Mouse (Mus musculus) cerebral cortex, adult 2 months (tissue): ENCODE data around the gene Ccer2.

Experiments used
- WGBS: fragments of 180-500 bp; shearing (Covaris S2); methylation state at CpG from one replicate; pipeline ENCODE4 v1.1.7; 2018; 5-methylcytosine and 5-hydroxymethylcytosine counted together

Gene Ccer2

DNA sequence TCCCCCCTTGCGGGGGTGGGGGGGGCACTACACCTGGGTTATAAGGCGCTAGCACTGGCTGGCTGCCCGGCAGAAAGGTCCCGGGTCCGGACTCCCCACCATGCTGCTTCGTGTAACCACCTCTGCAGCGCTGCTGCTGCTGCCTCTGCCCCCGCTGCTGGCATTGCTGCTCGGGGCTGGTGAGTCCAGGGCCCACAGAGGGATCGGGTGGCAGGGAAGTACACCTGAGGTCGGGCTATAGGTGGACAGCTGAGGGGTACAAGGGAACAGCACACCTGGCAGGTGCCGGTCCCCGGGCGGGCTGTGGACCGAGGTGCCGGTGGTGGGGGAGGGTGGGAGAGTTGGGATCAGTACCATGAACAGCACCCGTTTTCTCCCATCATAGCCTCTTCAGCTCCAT is at the start of gene Ccer2:
Gene Ccer2, plus strand, starts transcription at position 96 of the 400 bp plus-strand sequence.
- 3% methylated on average over 17 of the region's 17 CpGs for WGBS

DNA sequence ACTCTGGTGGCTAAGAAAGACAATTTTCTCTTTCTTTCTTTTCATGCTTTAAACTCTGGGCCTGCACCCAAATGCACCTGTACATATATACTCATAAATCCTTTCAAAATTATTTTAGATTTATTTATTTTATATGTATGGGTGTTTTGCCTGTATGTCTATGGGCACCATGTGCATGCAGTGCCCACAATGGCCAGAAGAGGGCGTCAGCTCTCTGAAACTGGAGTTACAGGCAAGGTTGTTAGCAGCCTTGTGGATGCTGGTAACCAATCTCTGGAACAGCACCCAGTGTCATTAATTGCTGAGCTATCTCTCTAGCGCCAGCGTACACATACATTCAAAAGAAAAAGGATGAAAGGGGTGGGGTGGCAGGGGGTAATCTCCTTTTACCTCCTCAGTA is 45.0 kb upstream of the Ccer2 start:
- WGBS: 65% methylated on average over 3 of the region's 3 CpGs

DNA sequence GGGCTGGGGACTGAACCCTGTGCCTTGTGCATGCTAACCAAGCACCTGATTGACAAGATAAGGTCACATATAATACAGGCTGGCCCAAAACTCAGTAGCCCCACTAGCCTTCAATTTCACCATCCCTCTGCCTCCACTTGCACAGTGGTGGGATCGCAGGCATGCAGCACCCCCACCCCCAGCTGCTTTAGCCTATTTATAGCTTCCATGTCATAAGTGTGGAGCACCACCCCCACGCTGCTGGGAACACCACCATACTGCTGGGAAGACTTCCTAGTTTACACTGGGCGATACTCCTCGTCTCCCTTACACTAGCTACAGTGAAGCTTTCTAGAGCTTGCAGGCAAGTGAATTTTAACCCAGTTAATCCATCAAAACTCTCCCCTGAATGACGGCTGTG is 41.3 kb upstream of the Ccer2 start:
- WGBS: 41% methylated on average over 5 of the region's 5 CpGs

DNA sequence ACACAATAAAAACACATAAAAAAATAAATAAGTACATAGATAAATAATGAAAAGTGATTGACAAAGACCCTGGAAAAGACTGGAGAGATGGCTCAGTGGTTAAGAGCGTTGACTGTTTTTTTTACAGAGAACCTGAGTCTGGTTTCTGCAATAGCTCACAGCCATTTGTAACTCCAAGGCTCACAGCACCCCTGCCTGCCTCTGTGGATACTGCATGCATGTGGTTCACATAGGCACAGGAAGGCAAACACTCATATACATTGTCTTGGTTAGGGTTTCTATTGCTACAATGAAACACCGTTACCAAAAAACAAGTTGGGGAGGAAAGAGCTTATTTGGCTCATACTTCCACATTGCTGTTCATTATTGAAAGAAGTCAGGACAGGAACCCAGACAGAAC is 40.4 kb upstream of the Ccer2 start:
- 96% methylated on average over 2 of the region's 2 CpGs for WGBS

DNA sequence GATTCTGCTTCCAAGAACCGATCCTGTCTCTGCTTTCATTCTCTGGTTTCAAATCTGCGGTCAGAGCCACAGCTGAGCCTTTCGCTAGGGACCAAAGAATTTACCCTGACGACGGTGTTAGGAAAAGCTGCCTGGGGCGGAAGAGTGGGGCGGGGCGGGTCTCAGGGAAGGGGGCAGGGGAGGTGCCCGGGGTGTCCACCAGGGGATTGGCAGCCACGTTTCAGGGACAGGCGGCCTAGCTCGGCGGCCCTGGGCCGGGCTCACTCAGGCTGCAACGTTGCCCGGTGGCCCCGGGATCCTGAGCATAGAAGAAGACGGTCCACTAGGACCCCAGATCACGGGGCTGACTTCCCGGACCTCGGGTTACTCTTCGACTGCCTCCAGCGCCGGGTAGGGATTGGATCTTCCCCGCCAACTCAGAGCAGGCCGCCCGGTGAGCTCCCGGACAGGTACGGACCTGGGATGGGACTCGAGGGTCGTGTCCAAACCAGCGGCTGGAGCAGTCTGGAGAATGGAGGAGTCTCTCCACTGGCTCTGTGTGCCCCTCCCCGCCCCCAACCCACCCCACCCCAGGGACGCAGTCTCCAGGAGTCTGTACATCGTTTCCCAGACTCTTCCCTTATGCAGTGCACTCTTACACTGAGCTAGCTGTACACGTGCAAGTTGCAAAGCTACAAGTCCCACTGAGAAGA is 39.2 kb upstream of the Ccer2 start, which contains the start of gene Fbxo17:
Gene Fbxo17, plus strand, starts transcription at position 215 of the 692 bp plus-strand sequence.
- WGBS: 7% methylated on average over 36 of the region's 36 CpGs

DNA sequence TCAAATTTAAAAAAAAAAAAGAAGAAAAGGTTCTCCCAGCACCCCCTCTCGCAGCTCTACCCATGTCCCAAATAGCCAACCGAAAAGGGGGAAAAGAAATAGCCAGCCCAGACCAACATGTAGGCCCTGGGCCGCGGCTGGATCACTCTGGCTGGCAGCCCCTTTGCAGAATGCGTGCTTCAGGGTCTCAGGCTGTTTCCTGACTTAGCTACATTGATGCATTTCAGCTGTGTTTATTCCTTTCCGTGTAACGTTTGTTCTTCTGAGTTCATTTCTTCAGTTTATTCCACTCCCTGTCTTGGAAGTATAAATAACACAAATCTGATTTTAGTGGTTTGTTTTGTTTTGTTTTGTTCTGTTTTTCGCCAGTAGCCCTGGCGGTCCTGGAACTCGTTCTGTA is 38.2 kb upstream of the Ccer2 start:
- WGBS: 88% methylated on average over 10 of the region's 10 CpGs

DNA sequence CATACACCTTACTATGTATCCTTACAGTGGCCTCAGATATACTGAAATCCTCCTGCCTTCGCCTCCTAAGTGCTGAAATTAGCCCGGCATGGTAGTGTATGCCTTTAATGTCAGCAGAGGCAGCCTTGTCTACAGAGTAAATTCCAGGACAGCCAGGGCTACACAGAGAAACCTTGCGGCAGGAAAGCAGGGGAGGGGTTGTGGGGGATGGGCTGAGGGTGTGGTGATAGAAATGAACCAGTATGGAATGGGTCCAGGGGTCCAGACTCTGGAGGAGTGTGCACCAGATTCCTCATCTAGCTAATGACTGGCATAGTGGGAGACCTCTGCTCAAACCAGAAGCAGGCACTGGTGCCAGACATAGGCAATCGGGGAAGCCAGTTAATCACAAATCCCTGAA is 36.8 kb upstream of the Ccer2 start:
- WGBS: 62% methylated on average over 4 of the region's 4 CpGs

DNA sequence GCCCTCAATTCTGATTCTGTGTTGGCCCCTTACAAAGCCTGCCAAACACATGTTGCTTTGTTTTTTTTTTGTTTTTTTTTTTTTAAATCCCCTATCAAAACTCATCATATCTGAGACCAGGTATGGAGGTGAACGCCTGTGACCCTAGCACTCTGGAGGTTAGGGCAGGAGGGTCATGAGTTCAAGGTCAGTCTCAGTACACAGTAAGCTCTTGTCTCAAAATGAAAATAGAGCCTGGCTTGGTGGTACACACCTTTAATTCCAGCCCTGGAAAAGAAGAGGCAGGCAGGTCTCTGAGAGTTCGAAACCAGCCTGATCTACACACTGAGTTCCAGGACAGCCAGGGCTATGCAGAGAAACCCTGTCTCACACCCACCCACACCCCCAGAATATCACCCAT is 36.3 kb upstream of the Ccer2 start:
- 85% methylated on average over 2 of the region's 2 CpGs for WGBS

DNA sequence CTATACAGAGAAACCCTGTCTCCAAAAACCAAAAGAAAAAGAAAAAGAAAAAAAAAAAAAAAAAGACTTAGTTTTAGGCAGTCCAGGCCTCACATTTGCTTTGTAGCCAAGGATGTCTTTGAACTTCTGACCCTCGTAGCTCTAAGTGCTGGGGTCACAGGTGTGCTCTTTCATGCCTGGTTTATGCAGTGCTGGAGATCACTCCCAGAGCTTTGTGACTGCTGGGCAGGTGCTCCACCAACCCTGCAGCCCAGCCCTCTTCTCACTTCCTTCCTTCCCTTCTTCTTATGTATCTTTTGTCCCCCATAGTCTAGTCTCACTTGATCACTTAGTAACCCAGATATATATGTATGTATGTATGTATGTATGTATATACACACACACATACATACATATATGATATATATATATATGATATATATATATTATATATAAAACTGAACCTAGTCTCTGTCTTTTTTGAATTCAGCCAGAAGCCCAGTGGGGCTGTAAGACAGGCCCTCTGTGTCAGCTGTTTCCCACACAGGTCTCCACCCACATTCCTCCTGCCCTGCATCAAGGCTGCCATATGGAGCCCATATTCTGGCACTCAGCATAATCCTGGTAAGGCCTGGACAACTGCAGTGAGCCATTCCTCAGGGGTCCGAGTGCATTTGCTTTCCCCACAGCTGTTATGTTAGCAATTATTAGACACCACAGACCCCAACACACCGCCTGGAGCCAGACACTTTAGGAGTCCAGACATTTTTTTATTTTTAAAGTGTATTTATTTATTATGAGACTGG is 35.0 kb upstream of the Ccer2 start:
- 81% methylated on average over 3 of the region's 3 CpGs for WGBS

DNA sequence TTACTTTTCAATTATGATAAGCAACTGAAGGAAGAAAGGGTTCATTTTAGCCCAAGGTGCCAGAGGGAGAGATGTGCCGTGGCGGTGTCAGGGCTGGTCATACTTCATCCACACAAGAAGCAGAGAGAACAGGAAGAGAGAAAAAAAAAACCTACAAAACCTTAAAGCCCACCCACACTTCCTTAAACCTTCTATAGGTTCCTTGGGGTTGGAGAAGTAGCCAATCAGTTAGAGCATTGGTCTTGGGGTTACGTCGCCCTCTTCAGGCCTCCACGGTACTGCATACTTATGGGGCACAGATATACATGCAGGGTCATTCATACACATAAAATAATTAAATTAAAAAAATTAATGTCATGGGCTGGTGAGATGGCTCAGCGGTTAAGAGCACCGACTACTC is 33.9 kb upstream of the Ccer2 start:
- WGBS: 93% methylated on average over 7 of the region's 7 CpGs

DNA sequence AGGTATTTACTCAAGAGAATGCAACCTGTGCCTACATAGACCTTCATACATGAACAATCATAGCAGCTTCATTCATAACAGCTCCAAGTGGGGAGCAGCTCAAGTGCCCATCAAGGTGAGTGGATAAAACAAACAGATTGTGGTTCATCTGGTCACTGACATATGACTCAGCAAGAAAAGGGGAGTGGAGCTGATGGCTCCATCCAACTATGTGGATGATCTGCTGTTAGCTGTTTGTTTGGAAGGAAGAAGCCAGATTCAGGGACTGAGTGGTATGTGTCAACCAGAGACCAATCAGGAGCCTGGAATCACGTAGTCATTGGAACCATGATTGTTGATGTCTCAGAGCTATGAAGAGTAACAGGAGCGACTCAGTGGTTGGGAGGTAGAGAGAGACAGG is 31.4 kb upstream of the Ccer2 start:
- WGBS: 96% methylated on average over 2 of the region's 2 CpGs

DNA sequence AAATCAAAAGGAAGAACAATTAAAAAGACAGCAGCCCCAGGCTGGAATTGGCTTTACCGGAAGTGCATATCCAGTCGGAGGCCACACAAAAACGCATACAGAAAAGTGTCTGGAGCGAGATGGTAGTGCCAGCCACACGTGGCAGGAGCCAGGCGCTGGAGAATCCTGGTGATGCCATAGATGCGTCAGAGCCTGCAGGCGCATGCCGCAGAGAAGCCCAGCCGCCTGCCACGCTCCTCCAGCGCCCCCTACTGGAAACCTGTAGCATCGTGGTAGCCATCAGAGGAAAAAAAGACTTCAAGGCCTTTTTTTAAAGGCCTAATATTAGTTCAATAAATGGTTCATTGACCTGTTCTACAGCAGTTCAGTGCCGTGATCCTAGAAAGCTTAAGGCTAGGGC is 29.4 kb upstream of the Ccer2 start:
- WGBS: 2% methylated on average over 14 of the region's 14 CpGs

DNA sequence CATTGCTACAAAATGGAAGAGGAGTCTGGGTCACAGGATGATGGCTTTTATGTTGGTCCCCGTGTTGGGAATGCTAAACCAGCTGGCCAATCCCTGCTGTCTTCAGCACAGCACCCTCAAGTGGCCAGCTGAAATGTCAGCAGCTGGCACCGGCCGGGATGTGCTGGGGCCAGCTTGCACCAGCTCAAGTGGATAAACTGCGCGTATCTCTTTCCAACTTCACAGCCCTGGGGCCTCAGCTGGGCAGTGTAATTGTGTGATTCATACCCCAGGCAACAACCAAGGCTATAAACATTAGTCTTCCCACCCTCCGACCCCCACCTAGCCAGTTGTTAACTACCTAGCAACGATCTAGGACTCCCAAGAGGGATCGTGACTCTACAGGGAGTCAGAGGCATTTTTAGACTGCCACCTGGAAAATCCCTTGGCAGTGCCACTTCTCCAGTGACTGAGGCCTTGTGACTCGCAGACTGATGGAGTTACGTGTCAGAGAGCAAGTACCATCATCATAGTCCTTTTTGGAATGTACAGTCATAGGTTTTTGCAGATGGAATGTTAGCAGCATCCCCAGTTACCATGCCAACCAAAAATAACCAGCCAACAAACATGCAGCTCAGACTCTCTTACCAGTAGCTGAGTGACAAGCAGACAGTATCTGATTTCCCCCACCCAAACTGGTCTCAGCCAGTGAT is 28.2 kb upstream of the Ccer2 start:
- 41% methylated on average over 10 of the region's 10 CpGs for WGBS

DNA sequence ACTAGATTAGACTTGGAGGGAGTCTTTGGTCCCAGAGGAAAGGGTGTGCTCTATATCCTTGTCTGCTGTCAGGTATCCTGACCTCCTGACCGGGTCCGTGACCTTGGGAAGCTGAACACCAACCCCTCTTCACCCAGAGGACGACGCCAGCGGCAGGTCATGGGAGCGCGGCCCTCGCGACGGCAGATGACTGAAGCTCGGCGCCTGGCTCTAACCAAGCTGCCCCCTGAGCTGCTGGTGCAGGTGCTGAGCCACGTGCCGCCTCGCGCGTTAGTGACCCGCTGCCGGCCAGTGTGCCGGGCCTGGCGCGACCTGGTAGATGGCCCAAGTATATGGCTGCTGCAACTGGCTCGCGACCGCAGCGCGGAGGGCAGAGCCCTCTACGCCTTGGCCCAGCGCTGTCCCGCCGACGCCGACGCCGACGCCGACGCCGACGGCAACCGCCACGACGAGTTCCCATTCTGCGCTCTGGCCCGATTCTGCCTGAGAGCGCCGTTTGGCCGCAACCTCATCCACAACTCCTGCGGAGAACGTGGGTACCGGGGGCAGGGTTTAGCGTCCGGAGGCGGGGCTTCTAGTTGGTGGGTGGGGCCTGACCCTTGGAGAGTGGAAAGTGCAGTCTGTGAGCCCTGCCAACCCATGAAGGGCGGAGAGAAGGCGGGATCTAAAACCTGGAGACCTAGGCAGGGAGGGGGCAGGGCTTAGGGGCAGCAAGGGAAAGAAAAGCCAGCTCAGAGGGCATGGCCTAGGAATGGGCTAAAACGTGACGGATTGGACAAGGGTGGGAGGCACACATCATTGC is 23.4 kb upstream of the Ccer2 start:
- 4% methylated on average over 58 of the region's 58 CpGs for WGBS

DNA sequence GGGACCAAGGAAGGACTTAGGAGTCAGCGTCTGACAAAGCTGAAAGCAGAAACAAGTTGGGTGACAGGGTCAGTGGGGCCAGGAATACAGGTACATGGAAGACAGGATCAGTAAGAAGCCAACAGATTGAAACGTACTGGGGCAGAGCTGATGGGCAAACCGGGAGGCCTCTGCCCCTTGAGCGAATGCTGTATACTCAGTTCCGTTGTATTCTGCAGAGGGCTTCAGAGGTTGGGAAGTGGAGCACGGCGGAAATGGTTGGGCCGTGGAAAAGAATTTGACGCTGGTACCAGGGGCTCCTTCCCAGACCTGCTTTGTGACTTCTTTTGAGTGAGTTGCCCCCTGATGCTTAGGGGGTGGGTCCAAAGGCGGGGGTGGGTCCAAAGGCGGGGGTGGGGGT is 22.8 kb upstream of the Ccer2 start:
- WGBS: 24% methylated on average over 11 of the region's 11 CpGs

DNA sequence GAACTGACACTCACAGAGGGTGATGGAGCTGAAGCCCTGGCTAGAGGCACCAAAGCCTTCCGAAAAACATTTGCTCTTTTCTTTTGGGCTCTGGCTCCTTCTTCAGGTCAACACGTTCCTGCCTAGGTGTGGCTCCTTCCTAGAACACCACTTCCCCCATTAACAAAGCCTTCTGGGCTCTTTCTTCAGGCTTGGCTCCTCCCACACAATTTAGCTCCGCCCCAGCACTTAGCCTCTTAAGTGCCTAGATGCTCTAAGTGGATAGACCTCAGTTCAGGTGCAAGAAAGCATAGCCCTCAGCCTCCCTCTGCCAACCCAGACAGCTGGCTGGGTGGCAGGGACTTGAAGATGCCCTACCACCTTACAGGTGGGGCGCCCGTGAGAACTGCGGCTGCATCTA is 20.3 kb upstream of the Ccer2 start:
- WGBS: 86% methylated on average over 6 of the region's 6 CpGs

DNA sequence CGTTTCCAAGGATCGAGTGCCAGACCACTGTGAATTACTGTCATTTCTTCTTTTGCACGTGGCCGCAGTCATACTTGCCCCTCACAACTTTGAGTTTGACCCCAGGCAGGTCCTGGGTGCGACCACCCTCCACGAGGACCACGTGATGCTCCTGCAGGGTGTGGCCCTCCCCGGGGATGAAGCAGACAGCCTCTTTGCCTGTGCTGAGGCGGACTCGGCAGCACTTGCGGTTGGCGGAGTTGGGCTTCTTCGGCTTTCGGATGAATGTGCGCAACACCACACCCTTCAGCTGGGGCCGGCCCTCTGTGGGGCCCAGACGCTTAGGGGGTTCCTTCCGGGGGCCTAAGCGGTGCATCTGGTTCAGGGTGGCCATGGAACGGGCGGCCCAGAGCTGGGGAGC is 16.1 kb upstream of the Ccer2 start:
- WGBS: 93% methylated on average over 21 of the region's 21 CpGs

DNA sequence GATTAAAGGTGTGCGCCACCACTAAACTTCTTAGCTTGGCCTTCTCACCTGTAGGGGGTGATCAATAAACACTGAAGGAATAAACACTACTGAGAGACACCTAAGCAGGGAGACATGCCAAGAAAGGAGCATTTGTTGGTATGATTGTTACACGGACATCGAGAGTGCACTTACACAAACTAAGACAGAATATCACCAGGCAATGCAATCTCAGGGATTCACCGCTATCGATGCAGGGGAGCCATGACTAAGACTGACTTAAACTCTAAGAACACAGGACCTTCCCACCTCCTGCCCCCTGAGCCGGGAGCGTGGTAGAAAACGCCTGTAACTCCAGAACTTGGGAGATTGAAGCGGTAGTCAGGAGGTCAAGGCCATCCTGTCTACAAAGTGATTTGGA is 15.0 kb upstream of the Ccer2 start:
- 28% methylated on average over 9 of the region's 9 CpGs for WGBS

DNA sequence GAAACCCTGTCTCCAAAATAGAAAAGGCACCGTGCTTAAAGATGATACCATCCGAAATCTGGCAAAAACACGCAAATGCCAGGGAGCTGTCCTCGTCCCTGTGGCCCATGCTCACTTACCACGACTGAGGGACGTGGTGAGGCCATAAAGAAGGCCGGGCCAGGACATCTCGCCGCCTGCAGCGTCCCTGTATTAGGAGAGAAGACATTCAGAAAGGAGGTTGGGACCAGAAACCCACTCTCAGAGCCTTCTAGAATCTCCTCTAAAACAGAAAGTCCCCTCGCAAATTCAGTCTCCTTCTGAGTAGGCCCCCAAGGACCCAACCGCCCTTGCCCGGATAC is 14.6 kb upstream of the Ccer2 start:
- 1% methylated on average over 13 of the region's 13 CpGs for WGBS

DNA sequence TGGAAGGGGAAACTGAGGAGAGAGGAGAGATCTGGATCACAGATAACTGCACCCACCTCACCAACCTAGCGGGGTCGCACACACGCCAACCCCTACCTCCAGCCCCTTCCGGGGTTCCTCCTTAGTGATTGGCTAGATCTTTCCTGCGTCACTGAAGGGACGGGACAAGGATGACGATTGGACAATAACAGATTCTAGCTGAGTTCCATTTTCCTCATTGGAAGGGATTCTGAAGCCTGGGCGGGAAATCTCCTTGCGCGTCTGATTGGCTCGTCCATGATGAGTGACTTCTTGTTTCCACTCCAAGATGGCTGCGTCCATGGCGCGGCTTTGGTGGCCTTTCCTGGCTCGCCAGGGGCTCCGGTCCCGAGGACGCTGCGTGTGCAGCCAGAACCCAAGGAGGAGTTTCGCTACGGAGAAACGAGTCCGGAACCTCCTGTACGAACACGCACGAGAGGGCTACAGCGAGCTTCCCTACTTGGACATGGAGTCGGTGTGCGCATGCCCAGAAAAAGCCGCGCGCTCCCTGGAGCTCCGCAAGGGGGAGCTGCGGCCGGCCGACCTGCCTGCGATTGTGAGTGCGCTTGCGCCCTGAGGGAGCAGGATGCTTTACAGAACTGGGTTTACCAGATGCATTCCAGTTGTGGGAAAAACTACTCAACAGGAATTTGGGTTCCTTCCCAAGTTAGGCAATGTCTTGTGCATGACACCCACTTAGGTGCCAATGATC is 14.1 kb upstream of the Ccer2 start, which contains the start of the genes Mrps12 and Sars2:
Gene Mrps12, minus strand, starts transcription at position 112 of the 730 bp plus-strand sequence.
Gene Sars2, plus strand, starts transcription at position 284 of the 730 bp plus-strand sequence.
- under 1% methylated on average over 39 of the region's 39 CpGs for WGBS

DNA sequence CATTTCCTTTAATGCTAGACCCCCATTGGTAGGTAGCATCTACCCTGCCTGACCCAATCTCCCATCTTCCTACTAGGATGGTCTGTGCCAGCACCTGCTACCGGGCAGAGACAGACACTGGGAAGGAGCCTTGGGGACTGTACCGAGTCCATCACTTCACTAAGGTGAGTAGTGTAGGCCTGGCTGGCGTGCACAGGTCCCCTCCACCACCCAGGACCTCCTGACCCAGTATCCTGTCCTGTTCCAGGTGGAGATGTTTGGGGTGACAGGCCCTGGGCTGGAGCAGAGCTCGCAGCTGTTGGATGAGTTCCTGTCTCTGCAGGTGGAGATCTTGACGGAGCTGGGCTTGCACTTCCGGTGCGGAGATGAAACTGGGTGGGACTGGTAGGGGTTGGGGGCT is 6.0 kb upstream of the Ccer2 start:
- 95% methylated on average over 7 of the region's 7 CpGs for WGBS
